Mouse (Mus musculus): ENCODE measurements around the gene Gtf2h3.
"Not testable (repeated sequence)": the region's sequence is repeated elsewhere in the genome, so short reads cannot be mapped to it uniquely, and the experiment has no call there.

Gtf2h3 gene

DNA sequence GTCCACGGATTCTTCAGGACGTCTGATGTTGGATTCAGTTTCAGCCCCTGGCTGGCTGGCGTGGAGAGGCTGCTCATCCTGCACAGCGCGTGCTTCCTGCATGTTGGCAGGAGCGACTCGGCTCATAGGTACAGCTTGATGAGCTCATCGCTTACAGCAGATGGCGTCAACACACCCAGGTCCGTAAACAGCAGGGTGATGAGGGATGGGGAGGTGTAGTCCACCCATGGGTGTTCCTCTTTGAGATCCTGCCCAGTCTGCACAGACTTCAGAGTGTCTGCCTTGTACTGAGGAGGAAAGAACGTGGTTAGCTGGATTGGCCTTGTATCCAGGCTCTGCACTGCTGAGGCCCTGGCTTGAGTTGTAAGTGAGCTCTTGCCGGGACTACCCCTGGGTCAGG is 7.9 kb upstream of the Gtf2h3 start:
- no peak for DNase-seq (ENCODE audit: extremely low spot score, low spot score)

DNA sequence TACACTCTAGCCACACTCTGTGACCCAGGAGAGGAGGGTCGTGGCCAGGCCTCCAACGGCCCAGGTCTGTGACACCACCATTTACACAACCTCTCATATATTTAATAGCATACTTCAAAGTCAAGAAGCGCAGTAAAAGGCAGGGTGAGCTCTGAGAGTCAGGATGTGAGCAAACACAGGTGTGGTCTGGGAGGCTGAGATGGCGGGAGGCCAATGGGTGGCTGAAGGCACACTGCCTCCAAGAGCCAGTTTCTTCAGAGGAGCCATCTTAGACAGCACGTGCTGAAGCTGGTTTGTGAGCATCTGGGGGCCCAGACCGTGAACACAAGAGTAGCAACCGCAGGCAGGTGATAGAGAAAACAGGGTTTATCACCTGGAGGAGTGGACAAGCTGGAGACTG is 3.5 kb upstream of the Gtf2h3 start:
- DNase-seq (ENCODE audit: extremely low spot score, low spot score): no peak

- DNase-seq (ENCODE audit: extremely low spot score, low spot score): no peak
Observed at GRCm38 (mm10) chr5:124582515-124582914, 3.6 kb downstream of the Gtf2h3 start.

- no peak for DNase-seq (ENCODE audit: extremely low spot score, low spot score)
Observed at GRCm38 (mm10) chr5:124592768-124593167, 13.8 kb downstream of the Gtf2h3 start.

- peak; percentile 92 for DNase-seq (ENCODE audit: extremely low spot score, low spot score)
Observed at GRCm38 (mm10) chr5:124598224-124599174, 19.6 kb downstream of the Gtf2h3 start.

DNA sequence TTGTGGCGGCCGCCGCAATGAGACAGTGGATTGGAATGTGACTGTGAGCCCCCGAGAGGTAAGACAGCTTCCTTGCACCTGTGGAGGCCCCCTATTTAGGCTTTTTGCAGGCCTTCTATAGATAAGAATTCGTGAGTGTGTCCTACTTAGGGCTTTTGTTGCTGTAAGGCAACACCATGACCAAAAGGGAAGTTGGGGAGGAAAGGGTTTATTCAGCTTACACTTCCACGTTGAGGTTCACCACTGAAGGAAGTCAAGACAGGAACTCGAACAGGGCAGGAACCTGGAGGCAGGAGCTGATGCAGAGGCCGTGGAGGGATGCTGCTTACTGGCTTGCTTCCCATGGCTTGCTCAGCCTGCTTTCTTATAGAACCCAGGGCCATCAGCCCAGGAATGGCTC is 20.8 kb downstream of the Gtf2h3 start:
- not testable (repeated sequence) for DNase-seq (ENCODE audit: extremely low spot score, low spot score)

GRCm38 (mm10) chr5:124602349-124602748 is 23.4 kb downstream of the Gtf2h3 start:
- DNase-seq (ENCODE audit: extremely low spot score, low spot score): peak; percentile 57

GRCm38 (mm10) chr5:124604296-124604695 is 25.4 kb downstream of the Gtf2h3 start:
- no peak for DNase-seq (ENCODE audit: extremely low spot score, low spot score)

DNA sequence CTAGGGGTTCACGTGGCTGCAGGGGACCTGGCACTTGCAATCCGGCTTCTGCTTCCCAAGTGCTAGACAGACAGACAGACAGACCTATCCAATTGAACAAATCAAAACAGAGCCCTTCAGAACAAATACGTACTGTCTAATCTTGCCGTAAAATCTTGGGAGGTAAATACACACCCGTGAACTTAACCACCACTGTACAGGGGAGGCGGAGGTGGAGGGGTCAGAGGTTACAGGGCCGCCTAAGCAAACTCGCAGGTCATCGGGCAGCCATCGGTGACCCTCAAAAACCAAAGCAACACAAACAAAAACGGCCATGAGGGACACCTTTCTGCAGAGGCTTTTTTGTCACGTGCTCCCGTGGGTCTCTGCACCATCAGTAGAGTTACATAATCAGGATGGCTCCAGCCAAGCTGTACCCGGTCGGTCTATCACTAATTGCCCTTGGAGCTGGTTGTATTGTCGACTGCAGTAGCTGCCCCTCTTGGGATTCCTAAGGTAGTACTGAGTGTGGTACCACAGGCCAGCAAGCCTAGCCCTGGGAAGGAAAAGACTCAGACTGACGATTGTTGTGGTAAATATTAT is 26.2 kb downstream of the Gtf2h3 start:
- DNase-seq (ENCODE audit: extremely low spot score, low spot score): no peak

DNA sequence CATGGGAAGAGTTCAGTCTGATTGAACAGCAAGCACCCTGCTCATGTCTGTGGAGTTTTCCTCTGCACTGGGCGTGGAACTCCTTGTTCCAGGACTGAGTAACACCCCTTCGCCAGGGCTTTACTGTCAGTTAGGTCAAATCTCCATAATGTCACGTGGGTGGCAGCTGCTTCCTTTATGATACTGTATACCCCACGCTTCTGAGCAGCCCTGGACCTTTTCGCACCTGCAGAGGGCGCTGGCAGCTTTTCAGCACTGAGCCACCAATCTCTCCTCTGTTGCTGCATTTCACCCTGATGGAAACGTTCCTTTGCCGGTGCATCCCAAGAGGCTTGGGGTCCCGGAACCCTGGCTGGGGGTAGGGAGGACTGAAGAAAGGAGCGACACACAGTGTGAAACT is 32.0 kb downstream of the Gtf2h3 start:
- no peak for DNase-seq (ENCODE audit: extremely low spot score, low spot score)

GRCm38 (mm10) chr5:124614709-124615108 is 35.8 kb downstream of the Gtf2h3 start:
- DNase-seq (ENCODE audit: extremely low spot score, low spot score): no peak

- no peak for DNase-seq (ENCODE audit: extremely low spot score, low spot score)
Observed at GRCm38 (mm10) chr5:124618711-124619110, 39.8 kb downstream of the Gtf2h3 start.

GRCm38 (mm10) chr5:124621362-124621761 is 42.4 kb downstream of the Gtf2h3 start:
- no peak for DNase-seq (ENCODE audit: extremely low spot score, low spot score)

GRCm38 (mm10) chr5:124622890-124623289 is 44.0 kb downstream of the Gtf2h3 start:
- no peak for DNase-seq (ENCODE audit: extremely low spot score, low spot score)

DNA sequence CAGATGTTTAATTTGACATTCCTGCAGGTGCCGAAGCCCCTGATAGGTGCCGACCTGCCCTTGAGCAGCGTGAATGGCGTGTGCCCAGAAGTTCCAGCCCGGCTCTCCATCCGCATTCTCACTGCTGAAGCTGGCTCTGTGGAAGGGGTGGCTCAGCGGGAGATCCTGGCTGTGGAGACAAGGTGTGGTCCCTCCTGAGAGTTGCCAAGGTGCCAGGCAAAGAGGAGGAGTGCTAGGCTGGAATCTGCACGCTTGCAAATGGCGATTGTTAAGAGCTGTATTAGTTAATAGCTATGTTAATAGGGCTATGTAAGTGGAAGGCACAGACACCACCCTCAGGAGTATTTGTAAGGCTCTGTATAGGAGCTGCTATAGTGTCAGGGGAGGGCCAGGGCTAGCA is 45.4 kb downstream of the Gtf2h3 start:
- DNase-seq (ENCODE audit: extremely low spot score, low spot score): no peak

DNA sequence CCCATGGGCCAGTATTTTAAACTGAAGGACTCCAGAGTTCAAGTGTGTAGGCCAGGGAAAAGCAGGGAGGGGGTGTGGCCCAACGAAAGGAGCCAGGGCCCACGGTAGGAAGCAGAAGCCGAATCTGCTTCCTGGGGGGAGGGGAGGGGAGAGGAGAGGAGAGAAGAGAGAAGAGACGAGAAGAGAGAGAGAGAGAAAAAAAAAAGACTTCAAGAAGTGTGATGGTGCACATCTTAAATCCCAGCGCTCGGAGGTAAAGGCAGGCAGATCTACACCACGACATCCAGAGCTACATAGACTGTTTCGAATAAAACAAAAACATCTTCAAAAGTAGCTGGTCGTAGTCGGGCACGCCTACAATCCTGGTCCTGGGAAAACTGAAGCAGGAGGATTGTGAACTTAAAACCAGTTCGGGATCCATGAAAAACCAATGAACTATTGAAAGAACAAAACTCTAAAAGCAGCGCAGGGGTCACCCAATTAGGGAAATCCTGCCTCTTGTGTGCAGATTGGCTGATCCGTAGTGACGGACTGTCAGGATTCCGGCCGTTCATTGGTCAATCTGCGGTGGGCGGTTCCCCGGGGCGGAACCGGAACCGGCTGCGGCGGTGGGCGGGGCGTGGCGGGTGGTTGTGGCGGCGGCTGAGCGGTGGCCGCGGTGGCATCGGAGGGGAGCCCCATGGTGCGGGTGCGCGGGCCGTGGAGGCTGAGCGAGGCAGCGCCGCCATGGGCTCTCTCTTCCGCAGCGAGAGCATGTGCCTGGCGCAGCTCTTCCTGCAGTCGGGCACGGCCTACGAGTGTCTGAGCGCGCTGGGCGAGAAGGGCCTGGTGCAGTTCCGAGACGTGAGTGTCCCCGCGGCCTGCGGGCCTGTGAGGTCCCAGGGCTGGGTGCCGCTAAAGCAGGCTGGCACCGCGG is 49.8 kb downstream of the Gtf2h3 start, which contains the start of gene Atp6v0a2:
Atp6v0a2 (plus strand) TSS at position 129 of the 916 bp plus-strand sequence.
- peak; percentile 96 for DNase-seq (ENCODE audit: extremely low spot score, low spot score)

DNA sequence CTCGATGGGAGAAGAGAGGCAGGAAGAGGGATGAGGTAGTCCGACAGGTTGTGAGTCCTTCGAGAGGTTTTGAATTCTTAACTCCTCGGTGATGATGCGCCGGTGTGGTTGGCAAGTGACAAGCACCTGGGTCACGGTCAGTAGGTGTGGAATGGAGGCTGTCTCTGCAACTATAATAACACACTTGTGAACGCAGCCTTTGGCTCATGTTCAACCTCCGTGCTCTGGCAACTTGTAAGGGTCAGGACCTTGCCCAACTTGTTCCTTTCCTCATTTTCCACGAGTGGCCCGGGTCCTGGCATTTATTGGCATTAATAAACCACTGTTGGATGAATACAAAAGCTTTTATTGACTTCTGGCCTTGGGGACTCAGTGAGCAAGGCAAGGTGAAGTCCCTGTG is 50.7 kb downstream of the Gtf2h3 start:
- no peak for DNase-seq (ENCODE audit: extremely low spot score, low spot score)

DNA sequence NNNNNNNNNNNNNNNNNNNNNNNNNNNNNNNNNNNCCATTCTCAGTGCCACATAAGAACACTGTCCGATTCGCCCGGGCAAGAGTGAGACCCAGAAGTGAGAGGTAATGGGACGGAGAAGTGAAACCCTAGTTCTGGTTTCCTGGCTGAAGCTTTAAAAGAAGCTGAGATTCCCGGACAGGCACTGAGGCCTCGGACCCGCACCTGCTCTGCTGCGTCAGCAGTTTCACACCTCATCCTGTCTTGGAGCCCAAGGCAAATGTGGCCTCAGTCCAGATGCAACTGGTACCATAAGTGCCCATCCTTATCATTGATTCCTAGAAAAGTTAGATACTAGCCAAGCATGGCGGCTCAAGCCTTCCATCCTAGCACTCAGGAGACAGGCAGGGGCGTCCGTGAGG is 52.7 kb downstream of the Gtf2h3 start:
- DNase-seq (ENCODE audit: extremely low spot score, low spot score): no peak

GRCm38 (mm10) chr5:124632461-124632860 is 53.5 kb downstream of the Gtf2h3 start:
- DNase-seq (ENCODE audit: extremely low spot score, low spot score): no peak

DNA sequence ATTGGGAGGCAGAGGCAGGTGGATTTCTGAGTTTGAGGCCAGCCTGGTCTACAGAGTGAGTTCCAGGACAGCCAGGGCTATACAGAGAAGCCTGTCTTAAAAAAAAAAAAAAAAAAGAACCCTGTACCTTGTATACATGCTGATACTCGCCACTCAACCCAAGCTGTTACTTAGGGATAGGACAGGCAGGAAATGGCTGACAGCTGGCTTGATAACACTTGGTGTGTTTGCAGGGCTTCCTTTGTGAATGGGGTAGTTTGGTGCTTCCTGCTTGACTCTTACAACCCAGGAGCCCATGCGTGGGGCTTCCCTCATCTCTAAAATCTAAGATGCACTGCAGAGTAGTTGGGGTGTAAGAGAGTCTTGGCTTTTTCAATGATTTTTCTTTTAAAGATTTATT is 54.5 kb downstream of the Gtf2h3 start:
- DNase-seq (ENCODE audit: extremely low spot score, low spot score): no peak

DNA sequence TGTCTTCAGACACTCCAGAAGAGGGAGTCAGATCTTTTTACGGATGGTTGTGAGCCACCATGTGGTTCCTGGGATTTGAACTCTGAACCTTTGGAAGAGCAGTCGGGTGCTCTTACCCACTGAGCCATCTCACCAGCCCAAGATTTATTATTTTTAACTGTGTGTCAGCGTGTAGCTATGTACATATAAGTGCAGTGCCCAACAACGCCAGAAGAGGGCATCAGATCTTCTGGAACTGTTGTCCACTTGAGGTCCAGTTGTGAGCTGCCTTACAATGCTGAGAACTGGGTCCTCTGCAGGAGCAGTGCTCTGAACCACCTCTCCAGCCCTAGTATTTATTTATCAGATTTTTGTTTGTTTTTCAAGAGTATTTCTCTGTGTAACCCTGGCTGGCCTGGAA is 56.1 kb downstream of the Gtf2h3 start:
- peak; percentile 33 for DNase-seq (ENCODE audit: extremely low spot score, low spot score)

GRCm38 (mm10) chr5:124636139-124636538 is 57.2 kb downstream of the Gtf2h3 start:
- no peak for DNase-seq (ENCODE audit: extremely low spot score, low spot score)
